Mouse (Mus musculus) ES-Bruce4 (cell line): ENCODE measurements around the gene Defb22.

ENCODE experiments used
- CTCF ChIP-seq: IDR thresholded peaks from one replicate; pipeline ENCODE4 v1.8.1; 2011; ENCODE audit warnings: low read depth, low read length
- EP300 ChIP-seq: IDR thresholded peaks from 2 replicates; pipeline ENCODE4 v1.6.1; 2011; ENCODE audit warnings: low read depth, low read length; ENCODE audit not compliant: insufficient read depth
- POLR2A ChIP-seq: IDR thresholded peaks from one replicate; pipeline ENCODE4 v1.8.1; 2011; ENCODE audit warnings: low read length; ENCODE audit not compliant: insufficient read depth

DNA sequence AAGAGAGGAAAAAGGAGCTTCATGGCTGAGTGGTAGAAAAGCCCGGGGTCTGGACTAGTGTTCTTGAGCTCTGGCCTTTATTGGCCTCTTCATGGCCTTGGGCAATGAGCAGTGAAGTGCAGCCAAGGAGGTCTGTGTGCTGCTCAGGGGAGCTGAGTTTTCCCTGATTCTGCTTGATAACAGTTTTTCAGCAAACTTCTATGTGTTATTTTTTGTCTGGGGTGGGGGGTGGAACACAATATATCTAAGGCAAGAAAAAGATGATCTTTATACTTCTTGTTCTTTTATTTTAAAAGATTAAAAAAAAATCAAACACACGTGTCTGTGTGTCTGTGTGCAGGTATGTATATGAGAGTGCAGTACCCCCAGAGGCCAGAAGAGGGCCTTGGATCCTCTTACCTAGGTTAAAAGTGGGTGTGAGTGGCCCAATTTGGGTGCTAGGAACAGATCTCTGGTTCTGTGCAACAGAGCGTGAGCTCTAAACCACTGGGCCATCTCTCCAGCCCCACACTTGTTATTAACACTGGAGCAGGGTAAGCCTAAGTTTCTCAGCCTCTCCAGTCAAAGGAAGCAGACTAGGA is 25.3 kb downstream of the Defb22 start, which contains the start of gene Defb23:
- TF ChIP-seq CTCF (no peak), POLR2A (no peak), EP300 (no peak)
